Comparison of ENCODE assay signal across 8 mouse cellular contexts in the genomic region with DNA sequence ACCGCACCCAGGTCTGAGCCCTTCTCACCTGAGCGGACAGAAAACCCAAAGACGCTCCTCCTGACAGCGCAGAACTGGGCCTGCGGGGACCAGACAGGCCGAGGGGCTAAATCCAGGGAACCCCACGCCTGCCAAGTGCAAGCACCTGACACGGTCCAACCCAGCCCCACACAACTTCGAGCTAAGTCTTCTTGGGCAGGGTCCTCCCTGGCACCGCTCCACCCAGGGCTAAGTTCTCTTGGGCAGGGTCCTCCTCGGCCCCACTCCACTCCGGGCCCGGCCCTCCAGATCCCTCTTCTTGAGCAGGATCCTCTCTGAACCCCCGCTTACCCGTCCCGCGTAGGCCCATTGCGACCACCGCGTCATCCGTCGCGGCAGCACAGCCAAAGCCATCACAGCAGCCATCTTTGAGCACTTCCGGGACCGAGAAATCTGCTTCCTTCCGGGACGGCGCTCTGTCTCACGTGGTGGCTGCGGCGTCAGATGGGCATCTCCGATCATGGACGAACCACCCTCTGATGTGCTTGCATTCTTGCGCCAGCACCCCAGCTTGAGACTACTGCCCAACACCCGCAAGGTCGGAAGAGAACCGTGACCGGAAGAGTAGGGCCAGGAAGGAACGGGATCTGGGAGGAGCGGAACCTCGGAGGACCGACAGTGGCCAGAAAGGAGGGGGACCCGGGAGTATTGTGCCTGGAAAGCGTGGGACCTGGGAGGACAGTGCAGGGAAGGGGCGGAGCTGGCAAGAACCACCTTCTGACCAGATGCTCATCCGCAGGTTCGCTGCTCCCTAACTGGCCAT. TPM values are rescaled to one million over a fixed set of nuclear protein-coding genes. Genes with fewer than 3 reads are reported as not detected.
DNase-seq lines count a peak whose midpoint lies in the region; ATAC-seq lines count a peak whose summit lies in the region.

A gene (plus strand): TSS at position 441 of the 802 bp plus-strand sequence.
A gene (minus strand): TSS at position 604 of the 802 bp plus-strand sequence.

- H3K9ac ChIP-seq in intestine, embryonic 14.5 days (ENCODE audit: low read length), result peak within 1 kb of the TSS; percentile 61

- H3K9me3 ChIP-seq in intestine, embryonic 14.5 days (ENCODE audit: control insufficient read depth, low read length), result no peaks in the 10 kb centered on the region

- ATAC-seq in intestine, embryonic 14.5 days (replicated peaks; ENCODE audit: low FRiP score, low TSS enrichment, low read depth), result peak; percentile 77
- peak; percentile 87 for ATAC-seq in megakaryocyte progenitor cell, adult 5-6 weeks (replicated peaks; ENCODE audit: poor library complexity)

- peak within 1 kb of the TSS; percentile 74 for H3K4me3 ChIP-seq in intestine, embryonic 14.5 days (ENCODE audit: low read depth, low read length)

- peaks cover 27% of the 10 kb centered on the region for H3K4me1 ChIP-seq in intestine, embryonic 14.5 days (replicated peaks; ENCODE audit: control insufficient read depth, insufficient read depth, low read length)

- under 1% methylated on average over 47 of the region's 47 CpGs for WGBS in intestine, embryonic 14.5 days

- peak within 1 kb of the TSS; percentile 89 for H3K4me2 ChIP-seq in intestine, embryonic 14.5 days (ENCODE audit: low read length)

- peak; percentile 89 to 96 for DNase-seq in adrenal gland, adult (ENCODE audit: inconsistent age in 2 of 2, low spot score in 1 of 2)
- DNase-seq in embryo, embryonic 11 days, result peak; percentile 89
- peak; percentile 71 for DNase-seq in gastrocnemius, postnatal 25 days
- DNase-seq in intestine, embryonic 14.5 days (ENCODE audit: low spot score), result peak; percentile 84
- DNase-seq in left cerebral cortex, postnatal 10 days (ENCODE audit: extremely low spot score in 1 of 2, low spot score in 2 of 2), result peak; percentile 86 to 89
- DNase-seq in right cerebral cortex, postnatal 10 days (ENCODE audit: low spot score in 2 of 2), result peak; percentile 91 to 94
- DNase-seq in urinary bladder, postnatal 14 days (ENCODE audit: low spot score), result peak; percentile 76

- H3K27ac ChIP-seq in intestine, embryonic 14.5 days (ENCODE audit: low read depth), result peak within 1 kb of the TSS; percentile 67

- no peaks in the 10 kb centered on the region for H3K27me3 ChIP-seq in intestine, embryonic 14.5 days (replicated peaks; ENCODE audit: control insufficient read depth, insufficient read depth, low read length)

- intact Hi-C loops in left cerebral cortex, postnatal 10 days (cut with DNase I), result no loop called here

- H3K36me3 ChIP-seq in intestine, embryonic 14.5 days (ENCODE audit: control insufficient read depth, insufficient read depth, low read length), result peaks cover 62% of the 10 kb centered on the region

RNA-seq across cellular contexts. Expression of the first gene that starts in this region (rescaled TPM):
- total RNA-seq in gastrocnemius, postnatal 25 days (2021), result 10 to 100 TPM; 10.9 to 12.5 TPM
- polyA plus RNA-seq in intestine, embryonic 14.5 days (2014; fragmentation: Nextera tagmentation; extraction: Ambion mirVana), result 38.5 and 41.6 TPM in 2 replicates
- total RNA-seq in left cerebral cortex, postnatal 10 days (2021), result 10 to 100 TPM; 35.2 to 36.0 TPM
- 55.3 and 55.8 TPM in 2 replicates for total RNA-seq in megakaryocyte progenitor cell, adult 5-6 weeks (2015)
- 62.8 and 86.7 TPM in 2 replicates for total RNA-seq in megakaryocyte progenitor cell, adult 5-6 weeks (2017)

RNA-seq across cellular contexts. Expression of the second gene that starts in this region (rescaled TPM):
- 10 to 100 TPM; 27.4 to 33.1 TPM for total RNA-seq in gastrocnemius, postnatal 25 days (2021)
- polyA plus RNA-seq in intestine, embryonic 14.5 days (2014; fragmentation: Nextera tagmentation; extraction: Ambion mirVana), result 53.3 and 57.0 TPM in 2 replicates
- 10 to 100 TPM; 90.8 to 97.8 TPM for total RNA-seq in left cerebral cortex, postnatal 10 days (2021)
- 72.3 and 90.4 TPM in 2 replicates for total RNA-seq in megakaryocyte progenitor cell, adult 5-6 weeks (2015)
- total RNA-seq in megakaryocyte progenitor cell, adult 5-6 weeks (2017), result 51.3 and 73.5 TPM in 2 replicates

Comparison
In these comparisons a context has a peak if more than half of its experiments do, and no peak if none do; other contexts are left out.
1. Peak in every context shown above with its lines: DNase-seq, ATAC-seq, H3K4me3 ChIP-seq and H3K27ac ChIP-seq.